Mouse (Mus musculus) midbrain, embryonic 13.5 days (tissue): ENCODE measurements around the gene Cd44. TPM values are rescaled to one million over a fixed set of nuclear protein-coding genes. Genes with fewer than 3 reads are reported as not detected.
A peak's percentile ranks its signal among the peaks of the same experiment; 100 is the strongest.

Experiments used
- ATAC-seq: fragments of 200-750 bp; cut with Nextera tagmentation; 2 replicates; pipeline ENCODE4 v1.8.0; 2017; ENCODE audit warnings: mild to moderate bottlenecking, moderate TSS enrichment, moderate library complexity
- H3K27ac ChIP-seq: fragments of 300-500 bp; sonication (generic); 2 replicates; pipeline ENCODE4 v1.5.1; 2015; ENCODE audit warnings: inconsistent platforms, mild to moderate bottlenecking, moderate library complexity
- H3K27me3 ChIP-seq: fragments of 300-500 bp; sonication (generic); 2 replicates; pipeline ENCODE4 v1.6.1; 2015; ENCODE audit warnings: mild to moderate bottlenecking, inconsistent platforms
- H3K36me3 ChIP-seq: fragments of 300-500 bp; sonication (generic); 2 replicates; pipeline ENCODE4 v1.6.1; 2015; ENCODE audit warnings: mild to moderate bottlenecking, inconsistent platforms
- H3K4me1 ChIP-seq: fragments of 300-500 bp; sonication (generic); replicated peaks from 2 replicates; pipeline ENCODE4 v1.6.1; 2015; ENCODE audit warnings: inconsistent platforms
- H3K4me2 ChIP-seq: fragments of 300-500 bp; sonication (generic); replicated peaks from 2 replicates; pipeline ENCODE4 v1.6.1; 2015; ENCODE audit warnings: moderate library complexity, mild to moderate bottlenecking, inconsistent platforms
- H3K4me3 ChIP-seq: fragments of 300-500 bp; sonication (generic); replicated peaks from 2 replicates; pipeline ENCODE4 v1.5.1; 2015; ENCODE audit warnings: mild to moderate bottlenecking, inconsistent platforms
- H3K9ac ChIP-seq: fragments of 300-500 bp; sonication (generic); replicated peaks from 2 replicates; pipeline ENCODE4 v1.6.1; 2015; ENCODE audit warnings: mild to moderate bottlenecking, inconsistent platforms
- H3K9me3 ChIP-seq: fragments of 300-500 bp; sonication (generic); 2 replicates; pipeline ENCODE4 v1.6.1; 2016; ENCODE audit warnings: mild to moderate bottlenecking, inconsistent platforms
- WGBS: fragments of 180-500 bp; shearing (Covaris S2); methylation state at CpG from one replicate; pipeline ENCODE4 v1.1.7; 2015; 5-methylcytosine and 5-hydroxymethylcytosine counted together
- polyA plus RNA-seq: library from polyadenylated mRNA; unstranded; fragments of >200 nt; fragmentation: Nextera tagmentation; extraction: Ambion mirVana; gene quantifications from 2 replicates; pipeline ENCODE4 v1.2.1, GENCODE M21; 2015

The Cd44 gene
- polyA plus RNA-seq, 1 experiment from 2014 or later = 1.5 TPM

GRCm38 (mm10) chr2:102829201-102829600 lies 72.3 kb downstream of the Cd44 start:
- H3K4me2 ChIP-seq = no peak overlapping the region
- H3K9ac ChIP-seq = no peak overlapping the region
- no peak overlapping the region for H3K27ac ChIP-seq
- ATAC-seq = no peak
- no peaks in the 10 kb centered on the region for H3K36me3 ChIP-seq
- no peaks in the 10 kb centered on the region for H3K27me3 ChIP-seq
- WGBS = 82% methylated on average over 3 of the region's 3 CpGs
- no peak overlapping the region for H3K4me3 ChIP-seq
- H3K4me1 ChIP-seq = no peaks in the 10 kb centered on the region
- no peaks in the 10 kb centered on the region for H3K9me3 ChIP-seq

- H3K4me2 ChIP-seq = no peak overlapping the region
- no peaks in the 10 kb centered on the region for H3K36me3 ChIP-seq
- ATAC-seq = no peak
- no peaks in the 10 kb centered on the region for H3K4me1 ChIP-seq
- WGBS = 94% methylated on average over 7 of the region's 7 CpGs
- no peak overlapping the region for H3K4me3 ChIP-seq
- H3K27ac ChIP-seq = no peak overlapping the region
- no peaks in the 10 kb centered on the region for H3K27me3 ChIP-seq
- no peaks in the 10 kb centered on the region for H3K9me3 ChIP-seq
- H3K9ac ChIP-seq = no peak overlapping the region
Measured at GRCm38 (mm10) chr2:102828381-102828780, 73.1 kb downstream of the Cd44 start.

- Histone ChIP-seq H3K4me1 (no peaks in the 10 kb centered on the region), H3K27me3 (no peaks in the 10 kb centered on the region), H3K9ac (no peak overlapping the region), H3K9me3 (no peaks in the 10 kb centered on the region), H3K36me3 (no peaks in the 10 kb centered on the region), H3K4me2 (no peak overlapping the region), H3K27ac (no peak overlapping the region), H3K4me3 (no peak overlapping the region)
- 94% methylated on average over 1 of the region's 1 CpGs for WGBS
- ATAC-seq = no peak
Measured at GRCm38 (mm10) chr2:102827841-102828240, 73.6 kb downstream of the Cd44 start.

GRCm38 (mm10) chr2:102825961-102826633 lies 75.4 kb downstream of the Cd44 start:
- ATAC-seq = no peak
- Histone ChIP-seq H3K4me3 (no peak overlapping the region), H3K9ac (no peak overlapping the region), H3K4me1 (no peaks in the 10 kb centered on the region), H3K4me2 (no peak overlapping the region), H3K27ac (no peak overlapping the region), H3K9me3 (no peaks in the 10 kb centered on the region), H3K27me3 (no peaks in the 10 kb centered on the region), H3K36me3 (no peaks in the 10 kb centered on the region)
- 91% methylated on average over 9 of the region's 9 CpGs for WGBS

- no peak overlapping the region for H3K4me3 ChIP-seq
- 95% methylated on average over 6 of the region's 6 CpGs for WGBS
Measured at GRCm38 (mm10) chr2:102822036-102822435, 79.4 kb downstream of the Cd44 start.

GRCm38 (mm10) chr2:102820790-102821189 lies 80.7 kb downstream of the Cd44 start:
- no peaks in the 10 kb centered on the region for H3K9me3 ChIP-seq

More at GRCm38 (mm10) chr2:102822036-102822435, 79.4 kb downstream of the Cd44 start:
- H3K9ac ChIP-seq = no peak overlapping the region
- no peaks in the 10 kb centered on the region for H3K36me3 ChIP-seq
- no peak for ATAC-seq
- H3K27me3 ChIP-seq = no peaks in the 10 kb centered on the region
- peaks cover 5% of the 10 kb centered on the region for H3K4me1 ChIP-seq
- H3K27ac ChIP-seq = no peak overlapping the region
- no peaks in the 10 kb centered on the region for H3K9me3 ChIP-seq
- no peak overlapping the region for H3K4me2 ChIP-seq

GRCm38 (mm10) chr2:102820225-102820711 lies 81.2 kb downstream of the Cd44 start:
- Histone ChIP-seq H3K4me3 (no peak overlapping the region), H3K9me3 (no peaks in the 10 kb centered on the region), H3K27ac (no peak overlapping the region), H3K36me3 (no peaks in the 10 kb centered on the region), H3K4me1 (peaks cover 5% of the 10 kb centered on the region), H3K9ac (no peak overlapping the region), H3K4me2 (no peak overlapping the region), H3K27me3 (no peaks in the 10 kb centered on the region)
- peak; percentile 50; the same call in 1 of the 2 replicates for ATAC-seq
- 66% methylated on average over 5 of the region's 5 CpGs for WGBS

More at GRCm38 (mm10) chr2:102820790-102821189, 80.7 kb downstream of the Cd44 start:
- no peaks in the 10 kb centered on the region for H3K27me3 ChIP-seq
- no peak for ATAC-seq
- no peak overlapping the region for H3K27ac ChIP-seq
- 86% methylated on average over 8 of the region's 8 CpGs for WGBS
- no peak overlapping the region for H3K4me3 ChIP-seq
- peaks cover 5% of the 10 kb centered on the region for H3K4me1 ChIP-seq
- H3K36me3 ChIP-seq = no peaks in the 10 kb centered on the region
- no peak overlapping the region for H3K4me2 ChIP-seq
- no peak overlapping the region for H3K9ac ChIP-seq

GRCm38 (mm10) chr2:102815289-102815809 lies 86.1 kb downstream of the Cd44 start:
- Histone ChIP-seq H3K9ac (no peak overlapping the region), H3K9me3 (no peaks in the 10 kb centered on the region), H3K4me1 (peaks cover 3% of the 10 kb centered on the region), H3K4me2 (no peak overlapping the region), H3K36me3 (no peaks in the 10 kb centered on the region), H3K27me3 (no peaks in the 10 kb centered on the region), H3K4me3 (no peak overlapping the region), H3K27ac (no peak overlapping the region)
- 80% methylated on average over 6 of the region's 6 CpGs for WGBS
- ATAC-seq = no peak

GRCm38 (mm10) chr2:102812756-102813155 lies 88.7 kb downstream of the Cd44 start:
- Histone ChIP-seq H3K9me3 (no peaks in the 10 kb centered on the region), H3K27me3 (no peaks in the 10 kb centered on the region), H3K36me3 (no peaks in the 10 kb centered on the region), H3K4me3 (no peak overlapping the region), H3K27ac (no peak overlapping the region), H3K9ac (no peak overlapping the region), H3K4me2 (no peak overlapping the region), H3K4me1 (no peaks in the 10 kb centered on the region)
- no peak for ATAC-seq
- 79% methylated on average over 4 of the region's 4 CpGs for WGBS

GRCm38 (mm10) chr2:102809436-102809835 lies 92.0 kb downstream of the Cd44 start:
- no peak overlapping the region for H3K4me3 ChIP-seq
- H3K36me3 ChIP-seq = no peaks in the 10 kb centered on the region
- WGBS = 94% methylated on average over 1 of the region's 1 CpGs
- ATAC-seq = no peak
- H3K27me3 ChIP-seq = no peaks in the 10 kb centered on the region
- no peak overlapping the region for H3K4me2 ChIP-seq
- no peaks in the 10 kb centered on the region for H3K9me3 ChIP-seq
- no peak overlapping the region for H3K9ac ChIP-seq
- H3K4me1 ChIP-seq = no peaks in the 10 kb centered on the region
- H3K27ac ChIP-seq = no peak overlapping the region

- ATAC-seq = no peak
- no peaks in the 10 kb centered on the region for H3K4me1 ChIP-seq
- H3K27ac ChIP-seq = no peak overlapping the region
- H3K36me3 ChIP-seq = no peaks in the 10 kb centered on the region
- H3K9me3 ChIP-seq = no peaks in the 10 kb centered on the region
- 85% methylated on average over 3 of the region's 3 CpGs for WGBS
- no peaks in the 10 kb centered on the region for H3K27me3 ChIP-seq
- no peak overlapping the region for H3K4me2 ChIP-seq
- H3K4me3 ChIP-seq = no peak overlapping the region
- H3K9ac ChIP-seq = no peak overlapping the region
Measured at GRCm38 (mm10) chr2:102807633-102808032, 93.8 kb downstream of the Cd44 start.

- Histone ChIP-seq H3K27me3 (no peaks in the 10 kb centered on the region), H3K9ac (no peak overlapping the region), H3K4me3 (no peak overlapping the region), H3K36me3 (no peaks in the 10 kb centered on the region), H3K4me2 (no peak overlapping the region), H3K27ac (no peak overlapping the region), H3K4me1 (no peaks in the 10 kb centered on the region), H3K9me3 (no peaks in the 10 kb centered on the region)
- no peak for ATAC-seq
- 87% methylated on average over 4 of the region's 4 CpGs for WGBS
Measured at GRCm38 (mm10) chr2:102805761-102806496, 95.5 kb downstream of the Cd44 start.
